Mouse (Mus musculus) heart, embryonic 16.5 days (tissue): ENCODE measurements around the gene Bfsp2. TPM values are rescaled to one million over a fixed set of nuclear protein-coding genes. Genes with fewer than 3 reads are reported as not detected.
"Not testable (repeated sequence)": the region's sequence is repeated elsewhere in the genome, so short reads cannot be mapped to it uniquely, and the experiment has no call there.

Experiments
- ATAC-seq: fragments of 200-750 bp; cut with Nextera tagmentation; replicated peaks from 2 replicates; pipeline ENCODE4 v1.8.0; 2017; ENCODE audit warnings: moderate number of reproducible peaks; ENCODE audit not compliant: insufficient read depth, low FRiP score; ENCODE audit errors: extremely low read depth
- H3K27ac ChIP-seq: fragments of 300-500 bp; sonication (generic); 2 replicates; pipeline ENCODE4 v1.5.1; 2014; ENCODE audit warnings: mild to moderate bottlenecking, low read length, control low read depth, moderate library complexity
- H3K27me3 ChIP-seq: fragments of 300-500 bp; sonication (generic); 2 replicates; pipeline ENCODE4 v1.6.1; 2014; ENCODE audit warnings: low read length, mixed read lengths; ENCODE audit not compliant: control insufficient read depth, insufficient read depth
- H3K36me3 ChIP-seq: fragments of 300-500 bp; sonication (generic); 2 replicates; pipeline ENCODE4 v1.6.1; 2014; ENCODE audit not compliant: control insufficient read depth, insufficient read depth
- H3K4me1 ChIP-seq: fragments of 300-500 bp; sonication (generic); 2 replicates; pipeline ENCODE4 v1.6.1; 2014; ENCODE audit warnings: low read length, mixed read lengths; ENCODE audit not compliant: control insufficient read depth, insufficient read depth
- H3K4me2 ChIP-seq: fragments of 300-500 bp; sonication (generic); 2 replicates; pipeline ENCODE4 v1.6.1; 2014; ENCODE audit warnings: low read depth, mild to moderate bottlenecking, control low read depth, low read length
- H3K4me3 ChIP-seq: fragments of 300-500 bp; sonication (generic); 2 replicates; pipeline ENCODE4 v1.5.1; 2014; ENCODE audit warnings: mild to moderate bottlenecking, control low read depth, low read length
- H3K9ac ChIP-seq: fragments of 300-500 bp; sonication (generic); 2 replicates; pipeline ENCODE4 v1.6.1; 2014; ENCODE audit warnings: low read length, control low read depth
- H3K9me3 ChIP-seq: fragments of 300-500 bp; sonication (generic); replicated peaks from 2 replicates; pipeline ENCODE4 v1.6.1; 2016; ENCODE audit warnings: low read length; ENCODE audit not compliant: control insufficient read depth
- WGBS: fragments of 180-500 bp; shearing (Covaris S2); extraction: QIAGEN DNeasy Blood & Tissue Kit; methylation state at CpG from one replicate; pipeline ENCODE4 v1.1.7; 2014; 5-methylcytosine and 5-hydroxymethylcytosine counted together
- polyA plus RNA-seq: library from polyadenylated mRNA; unstranded; fragments of >200 nt; fragmentation: Nextera tagmentation; extraction: Ambion mirVana; gene quantifications from 2 replicates; pipeline ENCODE4 v1.2.1, GENCODE M21; 2015

Gene Bfsp2
- polyA plus RNA-seq, 1 experiment from 2014 or later: 1.1 TPM

- no peaks in the 10 kb centered on the region for H3K9me3 ChIP-seq
- no peaks in the 10 kb centered on the region for H3K27me3 ChIP-seq
- no peak overlapping the region for H3K4me3 ChIP-seq
- no peak overlapping the region for H3K4me2 ChIP-seq
- H3K36me3 ChIP-seq: no peaks in the 10 kb centered on the region
- 63% methylated on average over 13 of the region's 13 CpGs for WGBS
- H3K4me1 ChIP-seq: peaks cover 39% of the 10 kb centered on the region
- ATAC-seq: no peak
- H3K27ac ChIP-seq: no peak overlapping the region
- H3K9ac ChIP-seq: no peak overlapping the region
These were observed 49.6 kb downstream of the Bfsp2 start for GRCm38 (mm10) chr9:103430431-103431220.

GRCm38 (mm10) chr9:103426425-103426824, 53.8 kb downstream of the Bfsp2 start:
- Histone ChIP-seq H3K4me2 (peak overlapping the region; percentile 20; the same call in 1 of the 2 replicates), H3K4me1 (peaks cover 17% of the 10 kb centered on the region), H3K36me3 (no peaks in the 10 kb centered on the region), H3K27me3 (no peaks in the 10 kb centered on the region), H3K27ac (no peak overlapping the region), H3K4me3 (peak overlapping the region; percentile 29), H3K9me3 (no peaks in the 10 kb centered on the region), H3K9ac (no peak overlapping the region)
- WGBS: 71% methylated on average over 11 of the region's 11 CpGs
- no peak for ATAC-seq

GRCm38 (mm10) chr9:103424869-103425268, 55.4 kb downstream of the Bfsp2 start:
- no peaks in the 10 kb centered on the region for H3K36me3 ChIP-seq
- WGBS: 58% methylated on average over 11 of the region's 11 CpGs
- ATAC-seq: 0 out of 2 replicates have a peak, but pooled peaks have one; percentile 34

GRCm38 (mm10) chr9:103423951-103424350, 56.3 kb downstream of the Bfsp2 start:
- Histone ChIP-seq H3K4me3 (peak overlapping the region; percentile 4; the same call in 1 of the 2 replicates), H3K9me3 (no peaks in the 10 kb centered on the region), H3K27ac (peak overlapping the region; percentile 38), H3K36me3 (no peaks in the 10 kb centered on the region), H3K4me2 (no peak overlapping the region), H3K9ac (no peak overlapping the region), H3K27me3 (no peaks in the 10 kb centered on the region), H3K4me1 (0 out of 2 replicates have a peak, but pooled peaks cover 2% of the 10 kb centered on the region)
- no peak for ATAC-seq
- WGBS: 67% methylated on average over 8 of the region's 8 CpGs

More at GRCm38 (mm10) chr9:103424869-103425268, 55.4 kb downstream of the Bfsp2 start:
- H3K9me3 ChIP-seq: no peaks in the 10 kb centered on the region
- H3K27ac ChIP-seq: peak overlapping the region; percentile 56; the same call in 1 of the 2 replicates
- H3K4me1 ChIP-seq: peaks cover 8% of the 10 kb centered on the region; the same call in 1 of the 2 replicates
- peak overlapping the region; percentile 14 for H3K4me2 ChIP-seq
- H3K27me3 ChIP-seq: no peaks in the 10 kb centered on the region
- no peak overlapping the region for H3K9ac ChIP-seq
- peak overlapping the region; percentile 37 for H3K4me3 ChIP-seq

- H3K4me1 ChIP-seq: 0 out of 2 replicates have a peak, but pooled peaks cover 2% of the 10 kb centered on the region
- H3K4me3 ChIP-seq: peak overlapping the region; percentile 4
- peak overlapping the region; percentile 38 for H3K27ac ChIP-seq
- no peaks in the 10 kb centered on the region for H3K36me3 ChIP-seq
- peak overlapping the region; percentile 22; the same call in 1 of the 2 replicates for H3K9ac ChIP-seq
- H3K9me3 ChIP-seq: no peaks in the 10 kb centered on the region
- H3K4me2 ChIP-seq: no peak overlapping the region
- H3K27me3 ChIP-seq: no peaks in the 10 kb centered on the region
- WGBS: 69% methylated on average over 7 of the region's 7 CpGs
- ATAC-seq: no peak
These were observed 56.8 kb downstream of the Bfsp2 start for GRCm38 (mm10) chr9:103423384-103423783.

- no peak overlapping the region; the same call in 1 of the 2 replicates for H3K27ac ChIP-seq
- peak overlapping the region; percentile 4; the same call in 1 of the 2 replicates for H3K4me3 ChIP-seq
- no peak overlapping the region for H3K4me2 ChIP-seq
- ATAC-seq: no peak
- H3K27me3 ChIP-seq: no peaks in the 10 kb centered on the region
- H3K9me3 ChIP-seq: no peaks in the 10 kb centered on the region
- 56% methylated on average over 18 of the region's 18 CpGs for WGBS
- no peaks in the 10 kb centered on the region for H3K36me3 ChIP-seq
- 0 out of 2 replicates have a peak, but pooled peaks cover 2% of the 10 kb centered on the region for H3K4me1 ChIP-seq
- no peak overlapping the region for H3K9ac ChIP-seq
These were observed 57.4 kb downstream of the Bfsp2 start for GRCm38 (mm10) chr9:103422847-103423246.

GRCm38 (mm10) chr9:103420844-103421243, 59.4 kb downstream of the Bfsp2 start:
- 59% methylated on average over 3 of the region's 3 CpGs for WGBS

GRCm38 (mm10) chr9:103418786-103419185, 61.4 kb downstream of the Bfsp2 start:
- no peaks in the 10 kb centered on the region; the same call in 1 of the 2 replicates for H3K9me3 ChIP-seq
- H3K27ac ChIP-seq: no peak overlapping the region
- H3K36me3 ChIP-seq: no peaks in the 10 kb centered on the region
- H3K4me2 ChIP-seq: no peak overlapping the region
- no peaks in the 10 kb centered on the region for H3K27me3 ChIP-seq
- H3K4me1 ChIP-seq: 0 out of 2 replicates have a peak, but pooled peaks cover 2% of the 10 kb centered on the region
- no peak overlapping the region for H3K9ac ChIP-seq
- no peak overlapping the region for H3K4me3 ChIP-seq
- 81% methylated on average over 2 of the region's 2 CpGs for WGBS
- ATAC-seq: no peak

More at GRCm38 (mm10) chr9:103420844-103421243, 59.4 kb downstream of the Bfsp2 start:
- Histone ChIP-seq H3K9me3 (no peaks in the 10 kb centered on the region), H3K4me1 (0 out of 2 replicates have a peak, but pooled peaks cover 2% of the 10 kb centered on the region), H3K36me3 (no peaks in the 10 kb centered on the region), H3K9ac (no peak overlapping the region), H3K27me3 (no peaks in the 10 kb centered on the region), H3K4me2 (no peak overlapping the region), H3K27ac (no peak overlapping the region), H3K4me3 (no peak overlapping the region)
- ATAC-seq: no peak

- H3K9ac ChIP-seq, H3K9me3 ChIP-seq, H3K27ac ChIP-seq, H3K4me2 ChIP-seq, H3K27me3 ChIP-seq, H3K4me1 ChIP-seq, H3K4me3 ChIP-seq, ATAC-seq, H3K36me3 ChIP-seq: not testable (repeated sequence)
- 49% methylated on average over 1 of the region's 1 CpGs for WGBS
These were observed 62.0 kb downstream of the Bfsp2 start for GRCm38 (mm10) chr9:103418267-103418666.
